Mouse (Mus musculus) forebrain, embryonic 14.5 days (tissue): ENCODE results near the gene Abcc6. TPM values are rescaled to one million over a fixed set of nuclear protein-coding genes. Genes with fewer than 3 reads are reported as not detected.
"Not testable (repeated sequence)": the region's sequence is repeated elsewhere in the genome, so short reads cannot be mapped to it uniquely, and the experiment has no call there.

ENCODE experiments used
- ATAC-seq: fragments of 200-750 bp; cut with Nextera tagmentation; 2 replicates; pipeline ENCODE4 v1.8.0; 2017; ENCODE audit warnings: mild to moderate bottlenecking, moderate library complexity
- DNase-seq: peaks from one replicate; pipeline ENCODE4 v3.0.0-alpha.2; 2015; ENCODE audit warnings: low spot score
- H3K27ac ChIP-seq: fragments of 300-500 bp; sonication (generic); 2 replicates; pipeline ENCODE4 v1.5.1; 2014; ENCODE audit warnings: low read depth, mild to moderate bottlenecking, control low read depth, low read length, moderate library complexity
- H3K27me3 ChIP-seq: fragments of 300-500 bp; sonication (generic); replicated peaks from 2 replicates; pipeline ENCODE4 v1.6.1; 2014; ENCODE audit warnings: low read length, control low read depth, mixed read lengths; ENCODE audit not compliant: control insufficient read depth, insufficient read depth
- H3K36me3 ChIP-seq: fragments of 300-500 bp; sonication (generic); 2 replicates; pipeline ENCODE4 v1.6.1; 2014; ENCODE audit warnings: low read length, control low read depth; ENCODE audit not compliant: control insufficient read depth, insufficient read depth
- H3K4me1 ChIP-seq: fragments of 300-500 bp; sonication (generic); 2 replicates; pipeline ENCODE4 v1.6.1; 2014; ENCODE audit warnings: antibody characterized with exemption, low read length, control low read depth; ENCODE audit not compliant: control insufficient read depth, insufficient read depth
- H3K4me2 ChIP-seq: fragments of 300-500 bp; sonication (generic); 2 replicates; pipeline ENCODE4 v1.6.1; 2014; ENCODE audit warnings: mild to moderate bottlenecking, control low read depth, low read length
- H3K4me3 ChIP-seq: fragments of 300-500 bp; sonication (generic); 2 replicates; pipeline ENCODE4 v1.5.1; 2014; ENCODE audit warnings: low read depth, low read length, control low read depth
- H3K9ac ChIP-seq: fragments of 300-500 bp; sonication (generic); 2 replicates; pipeline ENCODE4 v1.6.1; 2014; ENCODE audit warnings: mild to moderate bottlenecking, low read length, control low read depth, moderate library complexity
- H3K9me3 ChIP-seq: fragments of 300-500 bp; sonication (generic); replicated peaks from 2 replicates; pipeline ENCODE4 v1.6.1; 2016; ENCODE audit warnings: low read length, control low read depth, mixed read lengths; ENCODE audit not compliant: control insufficient read depth
- WGBS: fragments of 180-500 bp; shearing (Covaris S2); extraction: QIAGEN DNeasy Blood & Tissue Kit; methylation state at CpG from one replicate; pipeline ENCODE4 v1.1.7; 2014; 5-methylcytosine and 5-hydroxymethylcytosine counted together
- polyA plus RNA-seq: library from polyadenylated mRNA; unstranded; fragments of >200 nt; fragmentation: Nextera tagmentation; extraction: Ambion mirVana; gene quantifications from 2 replicates; pipeline ENCODE4 v1.2.1, GENCODE M21; 2014

Abcc6 gene
- polyA plus RNA-seq, 1 experiment from 2014 or later, result 0.33 TPM

DNA sequence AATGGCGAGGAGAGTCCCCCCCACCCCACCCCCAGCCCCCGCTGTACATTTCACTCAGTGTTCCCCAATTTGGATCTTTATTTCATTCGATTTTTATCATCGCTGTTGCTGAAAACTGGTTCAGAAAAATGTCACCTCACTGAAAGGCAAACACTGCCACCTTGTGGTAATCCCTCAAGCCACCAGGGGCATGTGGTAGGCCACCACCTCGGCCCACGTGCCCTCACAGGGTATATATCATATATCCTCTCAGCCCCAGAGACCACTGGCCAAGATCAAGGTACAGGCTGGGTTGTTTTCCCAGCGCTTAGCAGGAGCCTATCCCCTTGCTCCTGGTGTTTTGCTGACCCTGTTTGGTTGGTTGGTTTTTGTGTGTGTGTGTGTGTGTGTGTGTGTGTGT, 95.0 kb downstream of the Abcc6 start:
- no peak overlapping the region for H3K9ac ChIP-seq
- no peaks in the 10 kb centered on the region for H3K9me3 ChIP-seq
- ATAC-seq, result 0 out of 2 replicates have a peak, but pooled peaks have one; percentile 42
- no peaks in the 10 kb centered on the region for H3K4me1 ChIP-seq
- no peak overlapping the region for H3K4me3 ChIP-seq
- H3K27ac ChIP-seq, result no peak overlapping the region
- no peaks in the 10 kb centered on the region for H3K27me3 ChIP-seq
- no peaks in the 10 kb centered on the region for H3K36me3 ChIP-seq
- no peak overlapping the region for H3K4me2 ChIP-seq
- DNase-seq, result peak; percentile 72
- WGBS, result 22% methylated on average over 7 of the region's 7 CpGs

DNA sequence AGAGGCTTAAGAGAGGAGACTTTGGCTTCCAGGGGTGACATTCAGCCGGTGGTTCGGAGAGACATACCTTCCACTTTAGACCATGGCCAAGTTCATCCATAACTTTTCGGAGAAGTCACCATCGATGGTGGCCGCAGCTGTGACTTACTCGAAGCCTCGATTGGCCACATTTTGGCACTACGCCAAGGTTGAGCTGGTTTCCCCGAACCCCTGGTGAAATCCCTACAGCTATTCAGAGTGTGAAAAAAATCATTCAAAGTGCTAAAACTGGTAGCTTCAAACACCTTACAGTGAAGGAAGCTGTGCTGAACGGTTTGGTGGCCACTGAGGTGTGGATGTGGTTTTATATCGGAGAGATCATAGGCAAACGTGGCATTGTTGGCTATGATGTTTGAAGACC, 96.3 kb downstream of the Abcc6 start:
- WGBS, result 89% methylated on average over 12 of the region's 12 CpGs
- H3K4me2 ChIP-seq, ATAC-seq, DNase-seq, H3K36me3 ChIP-seq, H3K4me1 ChIP-seq, H3K9me3 ChIP-seq, H3K4me3 ChIP-seq, H3K27me3 ChIP-seq, H3K9ac ChIP-seq, H3K27ac ChIP-seq: not testable (repeated sequence)

GRCm38 (mm10) chr7:45929688-45930087, 100.4 kb downstream of the Abcc6 start:
- Histone ChIP-seq H3K4me3 (no peak overlapping the region), H3K9ac (no peak overlapping the region), H3K36me3 (no peaks in the 10 kb centered on the region), H3K27ac (no peak overlapping the region), H3K4me2 (no peak overlapping the region), H3K27me3 (no peaks in the 10 kb centered on the region), H3K4me1 (no peaks in the 10 kb centered on the region), H3K9me3 (no peaks in the 10 kb centered on the region)
- 83% methylated on average over 1 of the region's 1 CpGs for WGBS
- ATAC-seq (no peak), DNase-seq (no peak)

- ATAC-seq, result no peak
- Histone ChIP-seq H3K9ac (no peak overlapping the region), H3K36me3 (no peaks in the 10 kb centered on the region), H3K4me1 (no peaks in the 10 kb centered on the region), H3K9me3 (no peaks in the 10 kb centered on the region), H3K27ac (no peak overlapping the region), H3K4me3 (no peak overlapping the region), H3K27me3 (no peaks in the 10 kb centered on the region), H3K4me2 (0 out of 2 replicates have a peak overlapping the region, but pooled peaks have one; percentile 24)
- no peak for DNase-seq
- 10% methylated on average over 19 of the region's 23 CpGs for WGBS
Observed at GRCm38 (mm10) chr7:45928626-45929295, 101.3 kb downstream of the Abcc6 start.

- 14% methylated on average over 14 of the region's 14 CpGs for WGBS
- H3K4me2 ChIP-seq, result peak overlapping the region; percentile 52
- H3K27me3 ChIP-seq, result no peaks in the 10 kb centered on the region
- H3K9ac ChIP-seq, result no peak overlapping the region
- H3K4me1 ChIP-seq, result peaks cover 6% of the 10 kb centered on the region
- 0 out of 2 replicates have a peak overlapping the region, but pooled peaks have one; percentile 0 for H3K27ac ChIP-seq
- DNase-seq, result no peak
- ATAC-seq, result no peak
- no peaks in the 10 kb centered on the region for H3K36me3 ChIP-seq
- no peaks in the 10 kb centered on the region for H3K9me3 ChIP-seq
- H3K4me3 ChIP-seq, result no peak overlapping the region
Observed at GRCm38 (mm10) chr7:45924429-45924816, 105.7 kb downstream of the Abcc6 start.

DNA sequence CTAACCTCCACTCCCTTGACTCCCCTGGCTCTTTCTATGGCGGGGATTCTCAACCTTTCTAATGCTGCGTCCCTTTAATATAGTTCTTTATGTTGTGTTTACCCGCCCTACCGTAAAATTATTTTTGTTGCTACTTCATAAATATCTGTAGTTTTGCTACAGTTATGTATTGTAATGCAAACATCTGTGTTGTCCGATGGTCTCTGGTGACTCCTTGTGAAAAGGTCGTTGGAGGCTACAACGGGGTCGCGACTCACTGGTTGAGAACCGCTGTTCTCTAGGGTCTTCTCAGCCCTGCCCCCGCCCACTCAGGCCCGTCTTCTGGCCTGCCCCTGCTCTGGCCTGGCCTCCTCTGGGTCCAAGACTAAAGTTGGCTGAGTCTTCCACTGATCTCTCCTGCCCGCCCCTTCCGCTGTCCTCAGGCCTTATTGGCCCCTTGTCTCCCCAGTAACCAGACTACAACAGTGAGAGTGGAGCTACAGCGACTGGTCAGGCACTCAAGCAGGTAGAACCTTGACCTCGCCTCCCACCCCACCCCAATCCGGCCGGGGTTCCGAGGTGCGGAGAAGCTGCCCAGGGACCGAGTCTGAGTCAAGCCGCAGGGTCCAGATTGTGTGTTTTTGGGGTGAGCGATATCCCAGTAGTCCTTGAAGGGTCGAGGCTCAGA, 106.2 kb downstream of the Abcc6 start, which contains the start of gene Ccdc114:
Gene Ccdc114, plus strand, starts transcription at position 311 of the 667 bp plus-strand sequence.
- 7% methylated on average over 24 of the region's 24 CpGs for WGBS
- peak within 1 kb of the TSS; percentile 53 for H3K9ac ChIP-seq
- peak; percentile 33; the same call in 1 of the 2 replicates for ATAC-seq
- no peaks in the 10 kb centered on the region for H3K9me3 ChIP-seq
- peaks cover 6% of the 10 kb centered on the region for H3K4me1 ChIP-seq
- peak within 1 kb of the TSS; percentile 52 for H3K4me2 ChIP-seq
- H3K36me3 ChIP-seq, result no peaks in the 10 kb centered on the region
- peak within 1 kb of the TSS; percentile 37 for H3K4me3 ChIP-seq
- DNase-seq, result peak; percentile 25
- H3K27ac ChIP-seq, result peak within 1 kb of the TSS; percentile 63; the same call in 1 of the 2 replicates
- H3K27me3 ChIP-seq, result no peaks in the 10 kb centered on the region

DNA sequence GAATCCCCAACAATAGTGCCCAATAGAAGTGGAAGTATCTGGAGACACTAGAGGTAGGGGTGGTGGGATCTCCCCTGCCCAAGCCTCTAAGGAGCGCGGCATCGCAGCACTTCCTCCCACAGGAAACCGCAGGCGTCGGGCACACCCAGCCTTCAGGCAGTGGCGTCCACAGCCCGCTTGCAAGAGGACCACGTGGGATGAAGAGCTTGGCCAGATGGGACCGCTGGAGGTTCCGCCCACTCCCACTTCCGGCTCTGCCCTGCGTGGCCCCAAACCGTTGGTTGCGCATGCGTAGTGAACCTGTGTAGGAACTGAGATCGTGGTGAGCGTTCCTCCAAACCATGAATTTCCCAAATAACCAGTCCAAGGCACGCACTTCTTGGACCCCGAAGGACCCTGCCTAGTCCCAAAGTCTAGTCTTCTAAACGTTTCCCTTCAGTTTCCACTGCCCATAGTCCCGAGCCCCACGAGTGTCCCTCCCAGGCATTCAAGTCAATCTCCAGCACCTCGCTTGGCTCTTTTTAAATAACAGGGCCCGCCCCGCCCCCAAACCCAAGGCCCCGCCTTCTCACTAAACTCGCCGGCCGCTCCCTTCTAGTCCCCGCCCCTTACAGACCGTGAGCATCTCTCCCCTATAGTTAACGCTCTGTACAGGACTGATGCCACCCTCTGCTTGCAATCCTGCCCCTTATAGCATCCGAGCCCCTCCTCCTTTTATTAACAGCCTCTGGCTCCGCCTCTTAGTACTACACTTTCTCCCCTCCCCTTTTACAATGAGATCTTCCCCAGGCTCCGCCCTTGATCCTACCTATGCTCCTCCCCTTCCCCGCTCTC, 107.0 kb downstream of the Abcc6 start:
- peaks cover 6% of the 10 kb centered on the region for H3K4me1 ChIP-seq
- no peaks in the 10 kb centered on the region for H3K27me3 ChIP-seq
- H3K4me3 ChIP-seq, result peak overlapping the region; percentile 37
- H3K9ac ChIP-seq, result peak overlapping the region; percentile 53
- H3K9me3 ChIP-seq, result no peaks in the 10 kb centered on the region
- ATAC-seq (peak; percentile 91), DNase-seq (peak; percentile 97)
- H3K36me3 ChIP-seq, result no peaks in the 10 kb centered on the region
- peak overlapping the region; percentile 52 for H3K4me2 ChIP-seq
- under 1% methylated on average over 37 of the region's 37 CpGs for WGBS
- peak overlapping the region; percentile 63; the same call in 1 of the 2 replicates for H3K27ac ChIP-seq

GRCm38 (mm10) chr7:45921950-45922600, 108.0 kb downstream of the Abcc6 start:
- Histone ChIP-seq H3K9me3 (no peaks in the 10 kb centered on the region), H3K36me3 (no peaks in the 10 kb centered on the region), H3K4me1 (peaks cover 11% of the 10 kb centered on the region), H3K27me3 (no peaks in the 10 kb centered on the region), H3K4me2 (peak overlapping the region; percentile 52; the same call in 1 of the 2 replicates), H3K4me3 (no peak overlapping the region), H3K27ac (no peak overlapping the region), H3K9ac (no peak overlapping the region)
- no peak for DNase-seq
- no peak for ATAC-seq
- 91% methylated on average over 12 of the region's 12 CpGs for WGBS
